Mouse (Mus musculus): ENCODE measurements around the gene Arhgap17.
A peak's percentile ranks its signal among the peaks of the same experiment; 100 is the strongest.

The Arhgap17 gene

DNA sequence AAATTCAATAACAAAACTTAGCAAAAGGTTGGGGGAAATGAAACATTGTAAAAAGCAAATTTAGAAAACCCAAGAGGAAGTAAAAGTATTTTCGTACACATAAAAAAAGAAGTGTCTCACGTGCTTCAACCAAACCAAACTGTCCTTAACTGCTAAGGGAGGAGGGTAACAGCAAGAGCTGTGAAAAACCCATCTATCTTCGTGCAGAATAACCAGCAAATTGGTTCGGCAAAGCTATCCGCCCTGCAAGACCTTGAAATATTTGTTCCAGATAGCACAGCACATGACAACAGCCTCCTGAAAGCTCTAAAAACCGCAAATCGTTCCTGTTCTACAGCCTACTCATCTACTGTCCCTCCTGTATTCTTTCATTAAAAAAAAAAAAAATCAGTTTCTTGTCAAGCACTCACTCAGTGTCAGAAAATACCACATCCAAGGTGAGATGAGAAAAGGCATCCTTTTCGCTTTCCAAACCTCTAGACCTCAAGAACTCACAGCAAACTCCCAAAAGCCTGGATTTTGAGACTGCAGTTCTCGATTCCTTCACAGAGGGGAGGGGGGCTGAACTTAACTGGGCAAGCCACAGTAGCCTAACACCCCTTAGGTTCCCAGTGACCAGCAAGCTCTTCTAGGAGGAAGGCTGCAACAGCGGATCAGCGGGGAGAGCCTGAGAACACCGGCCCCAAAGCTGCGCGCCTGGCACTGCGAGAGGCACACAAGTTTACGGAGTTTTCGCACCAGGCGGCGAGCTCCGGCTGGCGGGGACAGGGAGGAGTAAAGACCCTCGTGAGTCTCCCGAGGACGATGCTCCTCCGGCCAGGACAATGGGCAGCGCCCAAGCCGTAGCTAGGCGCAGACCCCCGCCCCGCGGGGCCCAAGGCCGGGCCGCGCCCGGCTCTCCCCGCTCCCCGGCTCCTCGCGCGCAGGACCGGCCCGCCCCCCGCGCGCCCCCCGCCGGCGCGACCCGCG, 653 bp downstream of the Arhgap17 start:
- DNase-seq (ENCODE audit: low spot score in 2 of 2), result peak; percentile 22 to 46

DNA sequence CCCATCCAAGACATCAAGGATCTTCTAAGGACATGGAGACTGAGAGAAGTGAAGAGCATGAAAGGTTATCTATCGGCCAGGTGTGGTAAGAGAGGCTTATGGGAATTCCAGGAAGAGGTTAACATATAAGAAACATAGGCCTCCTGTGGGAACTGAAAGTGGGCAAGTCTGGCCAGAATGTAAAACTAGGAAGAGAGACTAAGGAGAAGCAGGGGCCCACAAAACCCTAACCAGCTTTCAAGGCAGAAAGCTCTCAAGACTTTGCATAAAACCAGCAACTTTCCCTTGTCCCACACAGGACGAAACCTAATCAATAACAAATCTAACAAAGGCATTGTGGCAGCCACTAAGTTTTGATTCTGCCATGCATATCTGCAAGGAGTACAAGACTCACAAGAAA, 1.5 kb downstream of the Arhgap17 start:
- no peak for DNase-seq (ENCODE audit: low spot score in 2 of 2)

GRCm38 (mm10) chr7:123367218-123368150, 2.2 kb downstream of the Arhgap17 start:
- no peak for DNase-seq (ENCODE audit: low spot score in 2 of 2)

DNA sequence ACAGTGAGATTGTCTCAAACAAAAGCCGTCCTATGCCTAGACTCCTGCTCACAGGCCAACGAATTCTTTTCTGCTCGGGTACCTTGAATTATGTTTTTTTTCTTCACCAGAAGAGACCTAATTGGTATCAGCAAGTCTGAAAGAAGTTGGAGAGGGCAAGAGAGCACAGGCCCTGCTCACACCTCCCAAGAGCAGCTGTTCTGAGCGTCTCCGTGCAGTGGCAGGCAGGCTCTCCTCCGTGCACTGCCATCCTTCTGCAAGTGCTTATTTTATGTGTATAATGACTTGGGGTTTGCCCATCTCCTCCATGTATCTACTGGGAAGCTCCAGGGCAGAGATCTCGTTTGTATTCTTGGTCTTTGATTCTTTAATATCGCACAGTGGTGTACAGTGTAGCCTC, 2.9 kb downstream of the Arhgap17 start:
- no peak for DNase-seq (ENCODE audit: low spot score in 2 of 2)

DNA sequence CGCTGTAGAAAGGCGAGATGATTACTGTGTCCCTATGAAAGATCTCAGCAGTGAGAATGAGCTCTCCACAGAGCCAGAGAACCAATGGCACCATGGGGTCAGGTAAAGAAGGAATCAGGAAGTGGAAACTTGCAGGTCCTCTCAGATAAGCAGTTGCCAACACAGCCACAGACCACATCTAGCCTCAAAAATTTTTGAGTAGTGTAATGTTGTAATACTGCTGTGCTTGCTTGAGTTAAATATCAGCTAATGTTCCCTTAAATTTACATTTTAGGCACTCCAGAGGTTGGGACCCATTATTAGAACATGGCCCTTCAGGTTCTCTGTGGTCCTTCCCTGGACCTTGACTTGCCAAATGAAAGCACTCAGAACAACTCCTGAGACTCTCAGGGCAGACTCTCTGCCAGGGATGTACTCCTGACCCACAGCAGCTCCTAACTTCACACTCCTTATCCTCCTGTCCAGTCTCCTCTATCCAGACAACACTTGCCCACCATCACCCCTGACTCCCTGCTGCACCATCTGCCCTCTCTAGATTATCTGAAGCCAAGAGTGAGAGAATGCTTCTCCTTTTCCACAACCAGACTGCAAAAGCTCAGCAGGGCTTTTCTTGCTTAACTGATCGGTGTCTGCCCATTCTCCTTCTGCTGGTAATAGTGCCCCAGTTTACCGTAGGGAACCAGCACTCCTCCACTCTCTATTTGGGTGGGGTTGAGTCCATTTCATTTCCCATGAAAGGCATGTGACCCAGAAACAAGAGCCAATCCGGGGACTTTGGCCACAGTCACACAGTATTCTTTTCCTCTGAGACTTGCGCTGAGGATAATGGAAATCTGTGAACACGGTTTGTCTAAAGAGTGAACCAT, 3.6 kb downstream of the Arhgap17 start:
- no peak for DNase-seq (ENCODE audit: low spot score in 2 of 2)

GRCm38 (mm10) chr7:123363971-123364370, 5.7 kb downstream of the Arhgap17 start:
- DNase-seq (ENCODE audit: low spot score in 2 of 2), result no peak

GRCm38 (mm10) chr7:123362806-123363205, 6.9 kb downstream of the Arhgap17 start:
- DNase-seq (ENCODE audit: low spot score in 2 of 2), result no peak

DNA sequence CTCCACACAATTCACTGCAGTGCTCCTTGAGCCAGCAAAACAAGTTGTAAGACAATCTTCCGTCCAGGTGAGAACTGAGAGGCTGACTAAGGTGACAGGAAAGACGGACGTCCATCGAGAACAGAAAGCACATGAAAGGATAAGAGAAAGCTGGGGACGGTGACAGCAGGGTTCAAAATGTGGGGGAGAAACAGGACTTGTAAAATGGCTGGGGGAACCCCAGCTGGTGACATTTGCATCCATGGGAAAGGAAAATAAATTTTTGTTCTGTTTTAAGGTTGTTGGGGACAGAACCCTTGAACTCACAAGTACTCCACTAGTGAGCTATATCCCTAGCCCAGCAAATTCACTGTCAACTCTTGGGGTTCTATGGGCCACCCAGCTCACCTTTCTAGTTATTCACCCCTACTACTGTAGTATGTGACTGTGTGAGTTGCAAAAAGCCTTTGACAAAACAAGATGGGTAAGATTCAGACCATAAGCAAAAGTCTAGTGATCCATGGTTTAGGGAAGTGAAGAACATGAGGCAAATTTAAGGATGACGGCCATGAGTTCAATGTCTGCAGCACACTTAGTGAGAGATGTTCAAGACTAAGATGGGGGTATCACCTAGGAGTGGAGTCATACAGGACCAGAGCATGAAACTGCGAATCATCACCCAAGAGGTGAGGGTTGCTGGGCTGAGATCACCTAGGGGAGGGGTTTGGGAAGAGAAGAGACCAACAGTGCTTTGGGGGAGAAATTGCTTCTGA, 8.3 kb downstream of the Arhgap17 start:
- no peak for DNase-seq (ENCODE audit: low spot score in 2 of 2)

DNA sequence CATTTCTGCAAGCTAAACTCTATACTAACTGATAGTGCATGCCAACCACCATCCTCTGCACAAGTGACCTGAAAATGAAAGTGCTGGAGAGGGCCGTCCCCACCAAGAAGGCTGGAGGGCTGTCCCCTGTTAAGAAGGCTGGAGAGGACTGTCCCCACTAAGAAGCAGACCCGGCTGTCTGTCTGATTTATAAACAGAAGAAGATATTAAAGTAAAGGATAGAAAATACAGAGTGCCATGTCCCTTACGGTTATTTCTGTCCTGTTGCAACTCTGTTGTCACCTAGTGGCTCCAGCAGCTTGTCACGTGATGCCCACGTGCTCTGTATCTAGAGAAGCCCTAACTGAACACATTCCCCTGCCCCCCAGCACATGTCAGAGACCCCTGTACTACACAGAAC, 9.5 kb downstream of the Arhgap17 start:
- no peak for DNase-seq (ENCODE audit: low spot score in 2 of 2)

GRCm38 (mm10) chr7:123359101-123359500, 10.6 kb downstream of the Arhgap17 start:
- DNase-seq (ENCODE audit: low spot score in 2 of 2), result no peak

GRCm38 (mm10) chr7:123356158-123356557, 13.6 kb downstream of the Arhgap17 start:
- no peak for DNase-seq (ENCODE audit: low spot score in 2 of 2)

- DNase-seq (ENCODE audit: low spot score in 2 of 2), result no peak
Observed at GRCm38 (mm10) chr7:123354851-123355250, 14.9 kb downstream of the Arhgap17 start.

DNA sequence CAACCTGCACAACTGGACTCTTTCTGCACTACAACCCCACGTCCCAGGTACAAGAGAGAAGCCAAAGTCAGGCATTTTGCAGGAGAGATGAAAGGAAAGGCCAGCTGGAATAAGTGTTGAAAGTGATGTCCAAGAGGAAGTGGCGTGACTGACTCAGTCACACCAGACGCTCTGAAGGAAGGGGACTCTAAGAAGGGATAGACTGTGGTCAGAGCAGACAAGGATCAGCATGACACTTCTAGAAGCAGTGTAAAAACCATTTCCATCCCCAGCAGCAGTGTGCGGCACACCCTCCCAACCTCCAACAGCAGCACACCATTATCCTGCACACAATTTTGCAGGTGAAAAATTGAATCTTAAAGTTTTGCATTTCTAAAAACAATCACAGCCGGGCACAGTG, 15.3 kb downstream of the Arhgap17 start:
- DNase-seq (ENCODE audit: low spot score in 2 of 2), result no peak

- DNase-seq (ENCODE audit: low spot score in 2 of 2), result no peak
Observed at GRCm38 (mm10) chr7:123353879-123354278, 15.8 kb downstream of the Arhgap17 start.

- DNase-seq (ENCODE audit: low spot score in 2 of 2), result no peak
Observed at GRCm38 (mm10) chr7:123353081-123353480, 16.6 kb downstream of the Arhgap17 start.

- no peak for DNase-seq (ENCODE audit: low spot score in 2 of 2)
Observed at GRCm38 (mm10) chr7:123350243-123350642, 19.5 kb downstream of the Arhgap17 start.

DNA sequence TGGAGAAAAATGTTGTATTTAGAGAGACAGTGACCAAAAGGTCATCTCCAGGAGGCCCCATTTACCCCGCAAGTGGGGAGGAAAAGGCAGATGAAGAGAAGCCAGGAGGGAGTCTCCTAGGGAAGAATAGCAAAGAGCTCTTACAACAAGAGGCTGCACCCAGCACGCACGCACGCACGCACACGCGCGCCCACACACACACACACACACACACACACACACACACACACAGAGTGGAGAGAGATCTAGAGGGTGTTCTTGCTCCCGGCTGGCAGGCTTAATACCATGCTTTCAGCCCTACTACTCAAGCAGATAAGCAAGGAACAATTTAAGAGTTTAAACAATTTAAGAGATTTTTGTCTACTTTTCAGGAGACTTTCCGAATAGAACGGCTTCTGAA, 19.9 kb downstream of the Arhgap17 start:
- DNase-seq (ENCODE audit: low spot score in 2 of 2), result no peak

GRCm38 (mm10) chr7:123346631-123347290, 23.0 kb downstream of the Arhgap17 start:
- no peak for DNase-seq (ENCODE audit: low spot score in 2 of 2)

GRCm38 (mm10) chr7:123345041-123345544, 24.6 kb downstream of the Arhgap17 start:
- no peak for DNase-seq (ENCODE audit: low spot score in 2 of 2)
